ENCODE assay signal across 24 mouse cellular contexts in the genomic region with DNA sequence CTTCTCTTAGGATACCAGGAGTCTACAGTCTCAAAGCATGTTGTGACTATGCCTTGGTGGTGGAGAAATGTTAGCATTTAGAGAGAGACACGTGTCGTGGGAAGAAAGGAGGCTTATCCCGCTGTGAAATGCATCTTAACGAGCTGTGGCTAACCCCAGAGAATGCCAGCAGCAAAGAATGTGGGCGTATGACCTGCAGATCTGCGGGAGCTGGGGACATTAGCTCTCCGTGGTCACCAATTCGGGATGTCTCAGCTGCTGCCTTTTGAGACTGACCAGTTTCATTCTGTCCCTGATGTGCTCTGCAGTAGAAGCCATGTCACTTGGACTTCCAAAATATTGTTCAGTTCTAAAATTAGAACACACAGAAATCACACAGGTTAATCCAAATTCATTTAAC. TPM values are rescaled to one million over a fixed set of nuclear protein-coding genes. Genes with fewer than 3 reads are reported as not detected.
A peak's percentile ranks its signal among the peaks of the same experiment; 100 is the strongest.
DNase-seq lines count a peak whose midpoint lies in the region; ATAC-seq and TF ChIP-seq lines count a peak whose summit lies in the region.
"Had no signal": no experiment of that assay in that cellular context is flagged by ENCODE, and none has a peak within 500 bp of the region (broad histone marks: within the 10 kb centered on the region; RNA-seq: fewer than 3 reads in every experiment).

No protein-coding gene starts in this region.

- H3K4me3 ChIP-seq in midbrain, embryonic 11.5 days (ENCODE audit: low read depth, low read length) = no peak overlapping the region
- no peak overlapping the region for H3K4me3 ChIP-seq in midbrain, embryonic 16.5 days (ENCODE audit: low read depth, low read length)
- no peak overlapping the region for H3K4me3 ChIP-seq in myocyte
- no peak overlapping the region for H3K4me3 ChIP-seq in lung, postnatal 0 days (ENCODE audit: low read depth, low read length)
- H3K4me3 ChIP-seq: embryonic facial prominence, embryonic 13.5 days; embryonic facial prominence, embryonic 15.5 days; erythroblast, embryonic 14.5 days; forebrain, embryonic 10.5 days; forebrain, embryonic 12.5 days had no signal

- H3K27me3 ChIP-seq in midbrain, embryonic 11.5 days (ENCODE audit: control insufficient read depth, insufficient read depth, low read length) = no peaks in the 10 kb centered on the region
- H3K27me3 ChIP-seq in midbrain, embryonic 16.5 days (ENCODE audit: control insufficient read depth, insufficient read depth, low read depth, low read length) = no peaks in the 10 kb centered on the region
- H3K27me3 ChIP-seq in myocyte (ENCODE audit: control insufficient read depth, insufficient read depth, insufficient read length) = no peaks in the 10 kb centered on the region
- no peaks in the 10 kb centered on the region for H3K27me3 ChIP-seq in lung, postnatal 0 days (replicated peaks; ENCODE audit: insufficient read depth, low read length)
- H3K27me3 ChIP-seq: embryonic facial prominence, embryonic 13.5 days; embryonic facial prominence, embryonic 15.5 days; forebrain, embryonic 12.5 days; Patski had no signal

- 67% methylated on average over 8 of the region's 8 CpGs for WGBS in midbrain, embryonic 11.5 days
- 51% methylated on average over 8 of the region's 8 CpGs for WGBS in midbrain, embryonic 16.5 days
- 77% methylated on average over 8 of the region's 8 CpGs for WGBS in lung, postnatal 0 days

- no peaks in the 10 kb centered on the region for H3K79me2 ChIP-seq in myocyte (ENCODE audit: control insufficient read depth, insufficient read depth)

- no peaks in the 10 kb centered on the region for H3K9me3 ChIP-seq in midbrain, embryonic 11.5 days (ENCODE audit: control insufficient read depth, low read length)
- H3K9me3 ChIP-seq in midbrain, embryonic 16.5 days (replicated peaks; ENCODE audit: control insufficient read depth, low read length, poor library complexity, severe bottlenecking) = no peaks in the 10 kb centered on the region
- H3K9me3 ChIP-seq in lung, postnatal 0 days (ENCODE audit: low read length) = no peaks in the 10 kb centered on the region
- H3K9me3 ChIP-seq: embryonic facial prominence, embryonic 13.5 days; embryonic facial prominence, embryonic 15.5 days; forebrain, embryonic 10.5 days; forebrain, embryonic 12.5 days had no signal

- H3K27ac ChIP-seq in midbrain, embryonic 11.5 days (ENCODE audit: low read depth, low read length) = no peak overlapping the region
- H3K27ac ChIP-seq in midbrain, embryonic 16.5 days (ENCODE audit: low read length) = no peak overlapping the region
- no peak overlapping the region for H3K27ac ChIP-seq in lung, postnatal 0 days (ENCODE audit: low read length)
- H3K27ac ChIP-seq: embryonic facial prominence, embryonic 13.5 days; embryonic facial prominence, embryonic 15.5 days; forebrain, embryonic 10.5 days; forebrain, embryonic 12.5 days had no signal

- DNase-seq in midbrain, embryonic 11.5 days (ENCODE audit: low spot score, missing footprints) = peak; percentile 41
- peak; percentile 19 for DNase-seq in thymus, postnatal 4 days
- DNase-seq in thymus, postnatal 14 days = no peak
- DNase-seq in lung, postnatal 0 days (ENCODE audit: low spot score) = no peak
- DNase-seq: adrenal gland, adult 8-10 months; adrenal gland, postnatal 14 days; adrenal gland, postnatal 36 days; cerebellum, adult 18-20 months; cerebellum, adult 8-10 months; cerebellum, adult 9-11 months; cerebellum, postnatal 14 days; cerebellum, postnatal 36 days; embryo, embryonic 11 days had no signal

- TF ChIP-seq EP300 in lung, postnatal 0 days (IDR thresholded peaks at IDR 0.05) = no peak

- no peak overlapping the region for H3K9ac ChIP-seq in midbrain, embryonic 11.5 days (ENCODE audit: low read length)
- H3K9ac ChIP-seq in midbrain, embryonic 16.5 days (ENCODE audit: low read depth, low read length) = no peak overlapping the region
- H3K9ac ChIP-seq in lung, postnatal 0 days (replicated peaks; ENCODE audit: low read depth) = no peak overlapping the region
- H3K9ac ChIP-seq: embryonic facial prominence, embryonic 13.5 days; embryonic facial prominence, embryonic 15.5 days; forebrain, embryonic 12.5 days had no signal

- H3K36me3 ChIP-seq in midbrain, embryonic 11.5 days (ENCODE audit: control insufficient read depth, insufficient read depth, low read length) = no peaks in the 10 kb centered on the region
- H3K36me3 ChIP-seq in midbrain, embryonic 16.5 days (ENCODE audit: control insufficient read depth, insufficient read depth, low read length) = peaks cover 20% of the 10 kb centered on the region
- peaks cover 25% of the 10 kb centered on the region for H3K36me3 ChIP-seq in myocyte (ENCODE audit: control insufficient read depth, insufficient read depth)
- peaks cover 10% of the 10 kb centered on the region for H3K36me3 ChIP-seq in lung, postnatal 0 days (ENCODE audit: insufficient read depth, low read length)

- no peak overlapping the region for H3ac ChIP-seq in myocyte (ENCODE audit: control insufficient read depth, insufficient read length)

- no peak for TF ChIP-seq CTCF in lung, postnatal 0 days (IDR thresholded peaks at IDR 0.05)

- H3K4me2 ChIP-seq in midbrain, embryonic 11.5 days = no peak overlapping the region
- no peak overlapping the region for H3K4me2 ChIP-seq in midbrain, embryonic 16.5 days (ENCODE audit: low read length)
- no peak overlapping the region for H3K4me2 ChIP-seq in myocyte (ENCODE audit: low read depth)
- H3K4me2 ChIP-seq in lung, postnatal 0 days (replicated peaks; ENCODE audit: low read depth, low read length) = no peak overlapping the region
- H3K4me2 ChIP-seq: embryonic facial prominence, embryonic 13.5 days; embryonic facial prominence, embryonic 15.5 days; forebrain, embryonic 12.5 days had no signal

- no peaks in the 10 kb centered on the region for H3K4me1 ChIP-seq in midbrain, embryonic 11.5 days (ENCODE audit: control insufficient read depth, insufficient read depth, low read length)
- no peaks in the 10 kb centered on the region for H3K4me1 ChIP-seq in midbrain, embryonic 16.5 days (ENCODE audit: control insufficient read depth, insufficient read depth, low read length)
- H3K4me1 ChIP-seq in lung, postnatal 0 days (ENCODE audit: insufficient read depth, low read depth, low read length) = no peaks in the 10 kb centered on the region
- H3K4me1 ChIP-seq: embryonic facial prominence, embryonic 13.5 days; embryonic facial prominence, embryonic 15.5 days; forebrain, embryonic 10.5 days; forebrain, embryonic 12.5 days had no signal

- TF ChIP-seq POLR2A in myocyte (IDR thresholded peaks at IDR 0.05; ENCODE audit: insufficient read length, low read depth) = no peak

- ATAC-seq in midbrain, embryonic 11.5 days (ENCODE audit: low FRiP score) = no peak
- no peak for ATAC-seq in midbrain, embryonic 16.5 days
- ATAC-seq in lung, postnatal 0 days = no peak
- ATAC-seq: activated CD4-positive, CD25-positive, alpha-beta regulatory T cell, adult 4 months; forebrain, embryonic 14.5 days; forebrain, embryonic 16.5 days; Patski had no signal

TF ChIP-seq in myocyte, 11 proteins besides CTCF, POLR2A, EP300 and RAD21:
- peak in 1 of 3 experiments; percentile 65 for TF ChIP-seq MYOG (IDR thresholded peaks at IDR 0.05; ENCODE audit: control insufficient read depth in 1 of 3, insufficient read depth in 1 of 3, insufficient read length in 2 of 3, low read depth in 2 of 3)
- TF ChIP-seq SRF (IDR thresholded peaks at IDR 0.05; ENCODE audit: control insufficient read depth, insufficient read length, low read depth) = no peak
- TF ChIP-seq MYOD1 (IDR thresholded peaks at IDR 0.05; ENCODE audit: control insufficient read depth in 1 of 3, insufficient read length in 2 of 3, low read depth in 2 of 3) = peak in 1 of 3 experiments; percentile 61
- TF ChIP-seq TCF3 (IDR thresholded peaks at IDR 0.05; ENCODE audit: insufficient read length, low read depth) = peak; percentile 20

RNA-seq across cellular contexts. Expression of gene Ccdc141, which starts 16.5 kb away (rescaled TPM):
- polyA plus RNA-seq in midbrain, embryonic 11.5 days (2014; fragmentation: Nextera tagmentation; extraction: Ambion mirVana) = 2.5 and 4.4 TPM in 2 replicates
- 7.1 and 8.5 TPM in 2 replicates for polyA plus RNA-seq in midbrain, embryonic 16.5 days (2015; fragmentation: Nextera tagmentation; extraction: Ambion mirVana)
- polyA plus RNA-seq in myocyte (2012; fragmentation: generic; extraction: Trizol) = 43.2 TPM
- 31.9 and 37.0 TPM in 2 replicates for polyA plus RNA-seq in lung, postnatal 0 days (2015; fragmentation: Nextera tagmentation; extraction: Ambion mirVana)

Comparison
In these comparisons a context has a peak if more than half of its experiments do, and no peak if none do; other contexts are left out.
1. DNase-seq: peak in midbrain, embryonic 11.5 days (single experiment) and thymus, postnatal 4 days (single experiment); none in thymus, postnatal 14 days (single experiment) and lung, postnatal 0 days (single experiment).